Mouse (Mus musculus) ES-CJ7 (cell line): ENCODE measurements around the gene Ddx42.

Experiments used
- DNase-seq: peaks from one replicate; pipeline ENCODE4 v3.0.0; 2011; ENCODE audit warnings: low read depth, low spot score

Ddx42 gene

GRCm38 (mm10) chr11:106268326-106269059 lies 51.8 kb downstream of the Ddx42 start:
- DNase-seq, result no peak

GRCm38 (mm10) chr11:106269060-106269431 lies 52.3 kb downstream of the Ddx42 start:
- no peak for DNase-seq

GRCm38 (mm10) chr11:106271131-106271793 lies 54.5 kb downstream of the Ddx42 start:
- DNase-seq, result no peak

GRCm38 (mm10) chr11:106271794-106272643 lies 55.3 kb downstream of the Ddx42 start:
- DNase-seq, result no peak

- DNase-seq, result peak; percentile 99
These were observed 56.1 kb downstream of the Ddx42 start, which contains the start of gene Smarcd2 for GRCm38 (mm10) chr11:106272644-106273310. Smarcd2 (minus strand) TSS chr11:106272972.

GRCm38 (mm10) chr11:106273311-106273684 lies 56.6 kb downstream of the Ddx42 start:
- no peak for DNase-seq

- no peak for DNase-seq
These were observed 57.1 kb downstream of the Ddx42 start for GRCm38 (mm10) chr11:106273811-106274210.

- DNase-seq, result peak; percentile 56
These were observed 57.6 kb downstream of the Ddx42 start for GRCm38 (mm10) chr11:106274374-106274773.

- peak; percentile 74 for DNase-seq
These were observed 58.3 kb downstream of the Ddx42 start for GRCm38 (mm10) chr11:106274971-106275411.

GRCm38 (mm10) chr11:106276454-106276853 lies 59.7 kb downstream of the Ddx42 start, which contains the start of gene Tcam1:
Tcam1 (plus strand) TSS chr11:106276672.
- DNase-seq, result peak; percentile 97

GRCm38 (mm10) chr11:106282452-106282851 lies 65.7 kb downstream of the Ddx42 start:
- no peak for DNase-seq

GRCm38 (mm10) chr11:106283371-106283770 lies 66.6 kb downstream of the Ddx42 start:
- no peak for DNase-seq

- DNase-seq, result no peak
These were observed 67.4 kb downstream of the Ddx42 start for GRCm38 (mm10) chr11:106284126-106284525.

- DNase-seq, result no peak
These were observed 69.5 kb downstream of the Ddx42 start for GRCm38 (mm10) chr11:106286206-106286605.

- no peak for DNase-seq
These were observed 70.3 kb downstream of the Ddx42 start for GRCm38 (mm10) chr11:106286987-106287386.

- no peak for DNase-seq
These were observed 72.6 kb downstream of the Ddx42 start for GRCm38 (mm10) chr11:106289369-106289768.

- no peak for DNase-seq
These were observed 73.7 kb downstream of the Ddx42 start for GRCm38 (mm10) chr11:106290376-106290775.

GRCm38 (mm10) chr11:106291861-106292260 lies 75.1 kb downstream of the Ddx42 start:
- DNase-seq, result no peak
